Mouse (Mus musculus): ENCODE measurements around the gene F11r.

DNA sequence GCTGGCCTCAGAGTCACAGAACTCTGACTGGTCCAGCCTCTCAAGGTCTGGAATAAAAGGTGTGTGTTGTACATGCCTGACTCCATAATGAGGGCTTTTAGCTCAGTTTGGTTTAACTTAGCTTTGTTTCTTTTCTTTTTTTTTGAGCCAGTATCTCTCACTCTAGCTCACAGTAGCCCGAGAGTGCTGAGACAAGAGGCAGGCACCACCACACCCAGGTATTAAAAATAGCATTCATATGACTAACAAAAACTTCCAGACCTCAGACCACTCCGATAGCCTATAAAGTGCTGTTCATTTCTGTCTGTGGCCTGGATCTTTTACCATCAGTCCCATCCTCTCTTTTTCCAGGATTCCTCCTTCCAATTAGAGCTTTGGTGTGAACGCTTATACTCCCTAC is 32.3 kb downstream of the F11r start:
- TF ChIP-seq POLR2A (IDR thresholded peaks at IDR 0.05; ENCODE audit: insufficient read depth, low read depth, low read length) (no peak), CTCF (IDR thresholded peaks at IDR 0.05) (no peak)

Data from heart, adult 2 months (tissue).